Mouse (Mus musculus) forebrain, postnatal 0 days (tissue): ENCODE measurements around the gene Tmprss6. TPM values are rescaled to one million over a fixed set of nuclear protein-coding genes. Genes with fewer than 3 reads are reported as not detected.
A peak's percentile ranks its signal among the peaks of the same experiment; 100 is the strongest.

ENCODE experiments used
- ATAC-seq: fragments of 200-750 bp; cut with Nextera tagmentation; 2 replicates; pipeline ENCODE4 v1.8.0; 2017; ENCODE audit warnings: mild to moderate bottlenecking, moderate library complexity
- DNase-seq: peaks from one replicate; pipeline ENCODE4 v3.0.0-alpha.2; 2015
- H3K27ac ChIP-seq: fragments of 300-500 bp; sonication (generic); 2 replicates; pipeline ENCODE4 v1.5.1; 2014; ENCODE audit warnings: low read depth, mild to moderate bottlenecking, antibody characterized with exemption, low read length, moderate library complexity, mixed read lengths
- H3K27me3 ChIP-seq: fragments of 300-500 bp; sonication (generic); 2 replicates; pipeline ENCODE4 v1.6.1; 2014; ENCODE audit warnings: mild to moderate bottlenecking, low read length, mixed read lengths; ENCODE audit not compliant: insufficient read depth
- H3K36me3 ChIP-seq: fragments of 300-500 bp; sonication (generic); 2 replicates; pipeline ENCODE4 v1.6.1; 2014; ENCODE audit warnings: mild to moderate bottlenecking, moderate library complexity; ENCODE audit not compliant: insufficient read depth
- H3K4me1 ChIP-seq: fragments of 300-500 bp; sonication (generic); 2 replicates; pipeline ENCODE4 v1.6.1; 2014; ENCODE audit warnings: antibody characterized with exemption; ENCODE audit not compliant: insufficient read depth
- H3K4me2 ChIP-seq: fragments of 300-500 bp; sonication (generic); 2 replicates; pipeline ENCODE4 v1.6.1; 2014; ENCODE audit warnings: low read depth, mild to moderate bottlenecking, moderate library complexity
- H3K4me3 ChIP-seq: fragments of 300-500 bp; sonication (generic); 2 replicates; pipeline ENCODE4 v1.5.1; 2014; ENCODE audit warnings: low read depth, low read length, mixed read lengths
- H3K9ac ChIP-seq: fragments of 300-500 bp; sonication (generic); 2 replicates; pipeline ENCODE4 v1.6.1; 2014; ENCODE audit warnings: mild to moderate bottlenecking
- H3K9me3 ChIP-seq: fragments of 300-500 bp; sonication (generic); 2 replicates; pipeline ENCODE4 v1.6.1; 2016; ENCODE audit warnings: low read length
- CTCF ChIP-seq: sonication (generic); IDR thresholded peaks from 2 replicates; pipeline ENCODE4 v1.5.1; 2016; ENCODE audit warnings: antibody characterized with exemption, control low read depth, low read depth
- WGBS: fragments of 180-500 bp; shearing (Covaris S2); extraction: QIAGEN DNeasy Blood & Tissue Kit; methylation state at CpG from one replicate; pipeline ENCODE4 v1.1.7; 2014; 5-methylcytosine and 5-hydroxymethylcytosine counted together
- polyA plus RNA-seq: library from polyadenylated mRNA; unstranded; fragments of >200 nt; fragmentation: Nextera tagmentation; extraction: Ambion mirVana; gene quantifications from 2 replicates; pipeline ENCODE4 v1.2.1, GENCODE M21; 2015
- total RNA-seq: library from RNA; depleted of rRNA; stranded (reverse); fragments of >200 nt; gene quantifications from 2 replicates; pipeline ENCODE4 v1.2.3, GENCODE M21; 2014

The Tmprss6 gene
- total and polyA plus RNA-seq, 2 experiments from 2014 or later, result 0.07 to 0.19 TPM

DNA sequence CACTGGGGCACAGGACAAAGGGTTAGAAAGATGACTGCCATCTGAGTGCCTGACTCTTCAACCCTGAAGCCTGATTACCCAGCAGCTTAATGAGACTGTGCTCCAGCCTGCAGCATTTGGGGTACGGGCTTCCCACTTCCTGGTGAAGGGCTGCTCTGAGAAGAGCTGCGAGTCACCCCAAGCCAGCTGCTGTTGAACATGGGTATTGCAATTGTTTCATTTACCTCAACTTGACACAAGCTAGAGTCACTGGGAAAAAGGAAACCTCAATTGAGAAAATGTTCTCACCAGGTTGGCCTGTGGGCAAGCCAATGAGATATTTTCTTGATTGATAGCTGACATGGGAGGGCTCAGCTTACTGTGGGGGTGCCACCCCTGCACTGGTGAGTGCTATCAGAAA is 5.5 kb downstream of the Tmprss6 start:
- no peak for TF ChIP-seq CTCF
- WGBS, result 84% methylated on average over 2 of the region's 2 CpGs

DNA sequence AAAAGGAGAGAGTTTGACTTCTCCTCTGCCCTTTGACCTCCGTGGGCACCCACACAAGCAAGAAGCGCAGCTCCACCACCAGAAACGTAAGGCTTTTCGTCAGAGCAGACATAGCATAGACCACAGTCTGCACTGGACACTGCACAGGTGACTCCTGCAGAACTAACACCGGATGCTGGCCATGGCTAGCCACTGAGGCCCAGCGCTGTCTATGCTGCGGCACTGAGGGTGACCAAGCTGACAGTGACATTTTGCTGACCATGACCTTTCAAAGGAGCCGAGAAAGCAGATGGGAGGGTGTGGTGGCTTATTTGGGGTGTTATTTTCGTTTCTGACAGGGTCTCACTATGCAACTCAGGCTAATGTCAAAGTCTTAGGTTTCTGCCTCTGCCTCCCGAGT is 11.2 kb downstream of the Tmprss6 start:
- TF ChIP-seq CTCF, result no peak
- Histone ChIP-seq H3K4me1 (no peaks in the 10 kb centered on the region), H3K4me2 (no peak overlapping the region), H3K36me3 (no peaks in the 10 kb centered on the region), H3K27ac (no peak overlapping the region), H3K9ac (no peak overlapping the region), H3K4me3 (no peak overlapping the region), H3K27me3 (no peaks in the 10 kb centered on the region), H3K9me3 (no peaks in the 10 kb centered on the region)
- WGBS, result 84% methylated on average over 10 of the region's 10 CpGs
- ATAC-seq, result no peak
- no peak for DNase-seq

More for the DNA sequence above, 5.5 kb downstream of the Tmprss6 start:
- no peaks in the 10 kb centered on the region for H3K9me3 ChIP-seq
- no peak overlapping the region for H3K4me3 ChIP-seq
- no peaks in the 10 kb centered on the region for H3K4me1 ChIP-seq
- ATAC-seq (no peak), DNase-seq (no peak)
- H3K36me3 ChIP-seq, result no peaks in the 10 kb centered on the region
- H3K4me2 ChIP-seq, result no peak overlapping the region
- H3K27ac ChIP-seq, result no peak overlapping the region
- no peak overlapping the region for H3K9ac ChIP-seq
- H3K27me3 ChIP-seq, result no peaks in the 10 kb centered on the region

DNA sequence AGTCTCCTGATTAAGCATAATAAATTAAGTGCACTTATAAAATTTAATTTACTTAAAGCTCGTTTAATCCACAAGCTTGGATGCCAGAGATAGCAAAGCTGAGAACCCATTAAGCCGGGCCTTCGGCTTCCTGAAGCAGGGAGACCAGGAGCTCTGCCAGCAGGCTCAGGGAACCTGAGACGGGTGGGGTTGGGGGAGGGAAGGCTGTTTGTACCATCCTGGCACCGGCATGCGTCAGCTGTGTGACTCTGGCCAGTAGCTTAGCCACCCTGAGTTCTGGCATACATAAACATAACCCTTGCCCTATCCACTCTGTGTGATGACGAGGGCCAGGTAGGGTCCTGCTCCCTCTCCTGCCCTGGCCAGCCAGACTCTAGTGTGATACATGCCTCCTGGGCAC is 12.4 kb downstream of the Tmprss6 start:
- no peaks in the 10 kb centered on the region for H3K9me3 ChIP-seq
- H3K4me3 ChIP-seq, result no peak overlapping the region
- H3K9ac ChIP-seq, result no peak overlapping the region
- H3K36me3 ChIP-seq, result no peaks in the 10 kb centered on the region
- no peaks in the 10 kb centered on the region for H3K4me1 ChIP-seq
- no peaks in the 10 kb centered on the region for H3K27me3 ChIP-seq
- DNase-seq (no peak), ATAC-seq (no peak)
- H3K4me2 ChIP-seq, result no peak overlapping the region
- WGBS, result 40% methylated on average over 7 of the region's 7 CpGs
- no peak for TF ChIP-seq CTCF
- no peak overlapping the region for H3K27ac ChIP-seq

DNA sequence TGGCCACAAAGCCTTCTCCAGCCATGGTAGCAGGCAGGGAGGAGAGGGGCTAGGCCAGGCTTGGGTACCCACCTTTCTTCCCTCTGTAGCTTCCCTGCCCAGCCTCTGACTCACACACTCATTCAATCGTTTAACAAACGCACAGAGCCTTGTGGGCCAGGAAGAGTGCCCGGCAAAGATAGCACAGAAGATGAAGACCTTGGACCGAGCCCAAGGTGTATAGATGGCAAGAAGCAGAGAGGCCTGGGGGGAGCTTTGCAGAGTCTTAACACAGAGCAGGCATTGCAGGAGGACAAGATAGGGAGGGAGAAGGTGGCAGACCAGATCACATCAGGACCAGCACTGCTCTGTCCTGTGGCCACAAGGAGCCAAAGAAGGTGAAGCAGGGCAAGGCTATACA is 13.3 kb downstream of the Tmprss6 start:
- no peak overlapping the region for H3K27ac ChIP-seq
- no peak overlapping the region for H3K4me2 ChIP-seq
- no peak overlapping the region for H3K9ac ChIP-seq
- WGBS, result 67% methylated on average over 4 of the region's 4 CpGs
- H3K9me3 ChIP-seq, result no peaks in the 10 kb centered on the region
- no peaks in the 10 kb centered on the region for H3K27me3 ChIP-seq
- no peaks in the 10 kb centered on the region for H3K36me3 ChIP-seq
- TF ChIP-seq CTCF, result no peak
- no peak overlapping the region for H3K4me3 ChIP-seq
- H3K4me1 ChIP-seq, result no peaks in the 10 kb centered on the region
- no peak for DNase-seq
- no peak for ATAC-seq

DNA sequence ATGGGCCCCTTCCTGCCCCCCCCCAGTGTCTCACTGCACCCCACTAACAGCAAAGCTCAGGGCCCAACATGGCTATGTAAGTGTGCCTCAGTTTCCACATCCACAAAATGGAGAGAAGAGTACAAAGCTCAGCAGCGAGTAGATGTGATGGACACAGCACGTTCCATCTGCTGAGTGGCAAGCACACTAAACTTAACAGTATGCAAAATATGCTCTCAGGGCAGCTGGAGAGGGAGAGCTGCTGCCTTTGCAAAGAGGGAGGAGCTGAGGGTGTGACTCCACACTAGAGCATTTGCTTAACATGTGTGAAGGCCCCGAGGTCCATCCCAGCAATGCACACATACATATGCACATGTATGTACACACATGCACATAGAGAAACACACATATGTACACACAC is 15.5 kb downstream of the Tmprss6 start:
- Histone ChIP-seq H3K27me3 (no peaks in the 10 kb centered on the region), H3K4me3 (no peak overlapping the region), H3K36me3 (no peaks in the 10 kb centered on the region), H3K27ac (no peak overlapping the region), H3K4me2 (no peak overlapping the region), H3K9ac (no peak overlapping the region), H3K4me1 (no peaks in the 10 kb centered on the region), H3K9me3 (no peaks in the 10 kb centered on the region)
- no peak for TF ChIP-seq CTCF
- WGBS, result 75% methylated on average over 3 of the region's 3 CpGs
- DNase-seq (no peak), ATAC-seq (no peak)

DNA sequence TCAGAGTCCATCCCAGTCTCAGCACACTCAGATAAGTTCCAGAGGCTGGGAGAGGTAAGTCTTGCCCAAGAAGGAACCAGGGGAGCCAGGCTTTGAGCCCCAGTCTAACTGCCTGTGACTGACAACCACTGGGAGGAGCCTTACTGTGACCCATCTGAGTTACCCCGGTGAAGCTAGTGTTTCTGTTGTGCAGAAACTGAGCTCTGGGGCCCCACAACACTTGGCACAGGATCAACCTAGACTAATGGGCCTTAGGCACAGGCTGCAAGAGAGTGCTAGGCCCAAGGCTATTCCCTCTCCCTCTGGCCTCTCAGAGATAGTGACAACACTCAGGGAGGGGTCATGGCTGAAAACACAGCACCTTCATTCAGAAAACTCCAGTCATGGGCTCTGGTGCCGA is 17.2 kb downstream of the Tmprss6 start:
- 61% methylated on average over 2 of the region's 2 CpGs for WGBS
- Histone ChIP-seq H3K27me3 (no peaks in the 10 kb centered on the region), H3K9ac (no peak overlapping the region), H3K9me3 (no peaks in the 10 kb centered on the region), H3K4me3 (no peak overlapping the region), H3K4me1 (no peaks in the 10 kb centered on the region), H3K36me3 (no peaks in the 10 kb centered on the region), H3K27ac (no peak overlapping the region), H3K4me2 (no peak overlapping the region)
- DNase-seq (no peak), ATAC-seq (no peak)
- no peak for TF ChIP-seq CTCF

DNA sequence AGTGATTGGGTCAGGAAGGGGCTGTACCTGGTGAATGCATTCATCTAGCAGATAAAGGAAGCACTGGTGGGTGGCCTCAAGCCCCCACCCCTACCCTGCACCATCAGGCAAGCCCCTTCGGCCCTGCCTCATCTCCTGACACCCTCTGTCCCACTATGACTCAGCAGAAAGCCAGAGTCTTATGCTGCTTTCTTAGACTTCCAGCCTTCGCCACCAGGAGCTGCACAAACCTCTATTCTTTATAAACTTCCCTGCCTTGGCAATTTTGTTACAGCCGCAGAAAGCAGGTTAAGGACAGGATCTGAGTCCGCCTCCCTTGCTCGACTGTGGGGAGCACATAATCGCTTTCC is 18.0 kb downstream of the Tmprss6 start:
- DNase-seq (no peak), ATAC-seq (no peak)
- TF ChIP-seq CTCF, result peak; percentile 9; the same call in 1 of the 2 replicates
- Histone ChIP-seq H3K27ac (no peak overlapping the region), H3K9ac (no peak overlapping the region), H3K36me3 (no peaks in the 10 kb centered on the region), H3K4me3 (no peak overlapping the region), H3K9me3 (no peaks in the 10 kb centered on the region), H3K4me2 (no peak overlapping the region), H3K4me1 (no peaks in the 10 kb centered on the region), H3K27me3 (no peaks in the 10 kb centered on the region)
- 86% methylated on average over 6 of the region's 6 CpGs for WGBS
